Mouse (Mus musculus) ES-Bruce4 (cell line): ENCODE measurements at regions not wholly inside any gene's neighbourhood (a gene's known extent, or its start where the extent isn't known, plus 50 kb on each side); places are given as distances from the start of the nearest gene placed in this dataset.

Source experiments
- CTCF ChIP-seq: IDR thresholded peaks from one replicate; pipeline ENCODE4 v1.8.1; 2011; ENCODE audit warnings: low read depth, low read length
- POLR2A ChIP-seq: IDR thresholded peaks from one replicate; pipeline ENCODE4 v1.8.1; 2011; ENCODE audit warnings: low read length; ENCODE audit not compliant: insufficient read depth

DNA sequence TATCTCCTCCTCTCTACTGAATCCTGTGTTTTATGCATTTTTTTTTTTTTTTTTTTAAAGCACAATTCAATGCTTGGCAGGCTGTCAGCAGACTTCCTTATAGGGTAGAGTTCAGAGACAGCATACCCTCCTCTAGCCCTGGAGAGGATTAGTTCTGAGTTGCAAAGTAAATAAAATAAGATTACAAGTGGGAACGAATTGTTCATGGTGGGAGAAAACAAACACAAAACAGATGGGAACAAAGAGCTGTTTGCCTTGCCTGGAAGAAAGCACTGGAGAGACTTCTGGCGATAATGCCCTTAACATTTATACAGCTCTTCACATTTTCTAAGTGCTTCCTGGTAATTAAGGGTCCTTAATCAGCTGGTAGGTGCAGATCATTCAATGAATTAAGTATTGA, 254.6 kb downstream of the Lmo7 start:
- no peak for TF ChIP-seq POLR2A
- TF ChIP-seq CTCF, result no peak
